Mouse (Mus musculus): ENCODE data around the gene Pigq. TPM values are rescaled to one million over a fixed set of nuclear protein-coding genes. Genes with fewer than 3 reads are reported as not detected.

Pigq gene
- polyA plus RNA-seq, 1 experiment = 296 TPM

- no peaks in the 10 kb centered on the region for H3K4me1 ChIP-seq (ENCODE audit: control insufficient read depth, insufficient read depth, low read length)
- no peak for TF ChIP-seq CTCF (IDR thresholded peaks at IDR 0.05; ENCODE audit: control insufficient read depth, insufficient read depth, low read length)
- no peak for TF ChIP-seq POLR2A (IDR thresholded peaks at IDR 0.05; ENCODE audit: borderline replicate concordance, control insufficient read depth, low read depth, low read length)
- 66% methylated on average over 2 of the region's 2 CpGs for WGBS
- no peak overlapping the region for H3K27ac ChIP-seq (ENCODE audit: control insufficient read depth, insufficient read depth, low read depth, low read length, poor library complexity)
- H3K4me3 ChIP-seq (replicated peaks; ENCODE audit: control insufficient read depth, low read depth, low read length) = no peak overlapping the region
These were observed 9.9 kb upstream of the Pigq start for GRCm38 (mm10) chr17:25954671-25955070.

- H3K4me1 ChIP-seq (ENCODE audit: control insufficient read depth, insufficient read depth, low read length) = no peaks in the 10 kb centered on the region
- TF ChIP-seq CTCF (IDR thresholded peaks at IDR 0.05; ENCODE audit: control insufficient read depth, insufficient read depth, low read length) (no peak), POLR2A (IDR thresholded peaks at IDR 0.05; ENCODE audit: borderline replicate concordance, control insufficient read depth, low read depth, low read length) (no peak)
- 83% methylated on average over 5 of the region's 5 CpGs for WGBS
- H3K4me3 ChIP-seq (replicated peaks; ENCODE audit: control insufficient read depth, low read depth, low read length) = no peak overlapping the region
- no peak overlapping the region for H3K27ac ChIP-seq (ENCODE audit: control insufficient read depth, insufficient read depth, low read depth, low read length, poor library complexity)
These were observed 8.4 kb upstream of the Pigq start for GRCm38 (mm10) chr17:25953161-25953560.

GRCm38 (mm10) chr17:25951803-25952623 is 7.3 kb upstream of the Pigq start, which contains the start of gene A930017K11Rik:
A930017K11Rik (minus strand) TSS chr17:25952565.
- no peaks in the 10 kb centered on the region for H3K4me1 ChIP-seq (ENCODE audit: control insufficient read depth, insufficient read depth, low read length)
- 5% methylated on average over 58 of the region's 58 CpGs for WGBS
- no peak within 1 kb of the TSS; the same call in 1 of the 2 replicates for H3K27ac ChIP-seq (ENCODE audit: control insufficient read depth, insufficient read depth, low read depth, low read length, poor library complexity)
- TF ChIP-seq POLR2A (IDR thresholded peaks at IDR 0.05; ENCODE audit: borderline replicate concordance, control insufficient read depth, low read depth, low read length) (no peak), CTCF (IDR thresholded peaks at IDR 0.05; ENCODE audit: control insufficient read depth, insufficient read depth, low read length) (no peak)
- H3K4me3 ChIP-seq (replicated peaks; ENCODE audit: control insufficient read depth, low read depth, low read length) = no peak within 1 kb of the TSS

- Histone ChIP-seq H3K4me3 (replicated peaks; ENCODE audit: control insufficient read depth, low read depth, low read length) (no peak overlapping the region), H3K27ac (ENCODE audit: control insufficient read depth, insufficient read depth, low read depth, low read length, poor library complexity) (no peak overlapping the region; the same call in 1 of the 2 replicates), H3K4me1 (ENCODE audit: control insufficient read depth, insufficient read depth, low read length) (no peaks in the 10 kb centered on the region)
- 1% methylated on average over 33 of the region's 33 CpGs for WGBS
- TF ChIP-seq CTCF (IDR thresholded peaks at IDR 0.05; ENCODE audit: control insufficient read depth, insufficient read depth, low read length) (no peak), POLR2A (IDR thresholded peaks at IDR 0.05; ENCODE audit: borderline replicate concordance, control insufficient read depth, low read depth, low read length) (no peak)
These were observed 6.6 kb upstream of the Pigq start for GRCm38 (mm10) chr17:25951225-25951802.

- 0 out of 2 replicates have a peak, but pooled peaks cover 1% of the 10 kb centered on the region for H3K4me1 ChIP-seq (ENCODE audit: control insufficient read depth, insufficient read depth, low read length)
- no peak overlapping the region for H3K27ac ChIP-seq (ENCODE audit: control insufficient read depth, insufficient read depth, low read depth, low read length, poor library complexity)
- TF ChIP-seq POLR2A (IDR thresholded peaks at IDR 0.05; ENCODE audit: borderline replicate concordance, control insufficient read depth, low read depth, low read length) (no peak), CTCF (IDR thresholded peaks at IDR 0.05; ENCODE audit: control insufficient read depth, insufficient read depth, low read length) (no peak)
- H3K4me3 ChIP-seq (replicated peaks; ENCODE audit: control insufficient read depth, low read depth, low read length) = no peak overlapping the region
- WGBS = 0% methylated on average over 3 of the region's 3 CpGs
These were observed 6.0 kb upstream of the Pigq start for GRCm38 (mm10) chr17:25950706-25951105.

- H3K4me1 ChIP-seq (ENCODE audit: control insufficient read depth, insufficient read depth, low read length) = 0 out of 2 replicates have a peak, but pooled peaks cover 1% of the 10 kb centered on the region
- no peak overlapping the region for H3K27ac ChIP-seq (ENCODE audit: control insufficient read depth, insufficient read depth, low read depth, low read length, poor library complexity)
- 75% methylated on average over 5 of the region's 5 CpGs for WGBS
- no peak for TF ChIP-seq CTCF (IDR thresholded peaks at IDR 0.05; ENCODE audit: control insufficient read depth, insufficient read depth, low read length)
- TF ChIP-seq POLR2A (IDR thresholded peaks at IDR 0.05; ENCODE audit: borderline replicate concordance, control insufficient read depth, low read depth, low read length) = no peak
- no peak overlapping the region for H3K4me3 ChIP-seq (replicated peaks; ENCODE audit: control insufficient read depth, low read depth, low read length)
These were observed 5.2 kb upstream of the Pigq start for GRCm38 (mm10) chr17:25949981-25950380.

GRCm38 (mm10) chr17:25948051-25948450 is 3.3 kb upstream of the Pigq start:
- no peak overlapping the region for H3K4me3 ChIP-seq (replicated peaks; ENCODE audit: control insufficient read depth, low read depth, low read length)
- H3K4me1 ChIP-seq (ENCODE audit: control insufficient read depth, insufficient read depth, low read length) = peaks cover 1% of the 10 kb centered on the region; the same call in 1 of the 2 replicates
- TF ChIP-seq CTCF (IDR thresholded peaks at IDR 0.05; ENCODE audit: control insufficient read depth, insufficient read depth, low read length) (no peak), POLR2A (IDR thresholded peaks at IDR 0.05; ENCODE audit: borderline replicate concordance, control insufficient read depth, low read depth, low read length) (no peak)
- no peak overlapping the region for H3K27ac ChIP-seq (ENCODE audit: control insufficient read depth, insufficient read depth, low read depth, low read length, poor library complexity)
- WGBS = 81% methylated on average over 8 of the region's 8 CpGs

- WGBS = 78% methylated on average over 4 of the region's 4 CpGs
- H3K4me1 ChIP-seq (ENCODE audit: control insufficient read depth, insufficient read depth, low read length) = peaks cover 2% of the 10 kb centered on the region; the same call in 1 of the 2 replicates
- TF ChIP-seq POLR2A (IDR thresholded peaks at IDR 0.05; ENCODE audit: borderline replicate concordance, control insufficient read depth, low read depth, low read length) (no peak), CTCF (IDR thresholded peaks at IDR 0.05; ENCODE audit: control insufficient read depth, insufficient read depth, low read length) (no peak)
- H3K27ac ChIP-seq (ENCODE audit: control insufficient read depth, insufficient read depth, low read depth, low read length, poor library complexity) = no peak overlapping the region
- no peak overlapping the region for H3K4me3 ChIP-seq (replicated peaks; ENCODE audit: control insufficient read depth, low read depth, low read length)
These were observed 2.8 kb upstream of the Pigq start for GRCm38 (mm10) chr17:25947576-25947975.
